Mouse (Mus musculus): Measurements from ENCODE around the gene Ppp3ca. TPM values are rescaled to one million over a fixed set of nuclear protein-coding genes. Genes with fewer than 3 reads are reported as not detected.

The Ppp3ca gene
- total and polyA plus RNA-seq, 3 experiments, result 63.4 to 143 (median 130) TPM

GRCm38 (mm10) chr3:136736773-136737298 is 66.9 kb downstream of the Ppp3ca start:
- peaks cover 26 to 68% of the 10 kb centered on the region in 2 experiments for H3K4me1 ChIP-seq (ENCODE audit: control insufficient read depth in 1 of 2, insufficient read depth in 2 of 2)
- no peaks in the 10 kb centered on the region for H3K9me3 ChIP-seq (replicated peaks; ENCODE audit: low read length)
- no peak overlapping the region for H3K27ac ChIP-seq (ENCODE audit: insufficient read depth, low read depth)
- DNase-seq (ENCODE audit: extremely low read depth), result no peak
- no peak overlapping the region for H3K9ac ChIP-seq (ENCODE audit: insufficient read depth, low read depth)
- H3K36me3 ChIP-seq (replicated peaks in 1 of 2; ENCODE audit: control insufficient read depth in 1 of 2, insufficient read depth in 1 of 2, low read length in 1 of 2), result peaks cover 0 to 21% of the 10 kb centered on the region in 2 experiments
- dilution Hi-C loops (cut with MboI; ENCODE audit: extremely low pct_ligation_motif_present, extremely low pct_unique_long_range_greater_than_20kb, low sequenced_read_pairs), result no loop called here
- H3K4me2 ChIP-seq (ENCODE audit: insufficient read depth, low read depth, poor library complexity, severe bottlenecking), result no peak overlapping the region
- in situ Hi-C loops (cut with MboI; ENCODE audit: low pct_ligation_motif_present, low pct_unique_long_range_greater_than_20kb, low sequenced_read_pairs), result no loop called here
- H3K79me2 ChIP-seq (replicated peaks; ENCODE audit: control insufficient read depth, extremely low read depth, insufficient read depth, poor library complexity, severe bottlenecking), result peaks cover 44% of the 10 kb centered on the region
- no peak overlapping the region for H3K4me3 ChIP-seq (replicated peaks in 1 of 3; ENCODE audit: low read depth in 2 of 3, low read length in 2 of 3, poor library complexity in 1 of 3)
- TF ChIP-seq MAZ (IDR thresholded peaks at IDR 0.05; ENCODE audit: low read depth, low read length), result no peak
- no peak for TF ChIP-seq NELFE (IDR thresholded peaks at IDR 0.05; ENCODE audit: low read depth, low read length)
- no peak for TF ChIP-seq NRF1 (IDR thresholded peaks at IDR 0.05; ENCODE audit: low read depth, low read length)
- TF ChIP-seq TBP (conservative IDR thresholded peaks at IDR 0.05; ENCODE audit: low read depth, low read length), result no peak
- no peak for TF ChIP-seq PAX5 (IDR thresholded peaks at IDR 0.05; ENCODE audit: low read length)
- TF ChIP-seq MYC (IDR thresholded peaks at IDR 0.05; ENCODE audit: low read depth, low read length), result no peak
- TF ChIP-seq USF1 (IDR thresholded peaks at IDR 0.05; ENCODE audit: low read depth, low read length), result no peak
- TF ChIP-seq ZNF384 (IDR thresholded peaks at IDR 0.05; ENCODE audit: low read depth, low read length), result no peak
- no peak for TF ChIP-seq MXI1 (IDR thresholded peaks at IDR 0.05; ENCODE audit: low read depth, low read length)
- no peak for TF ChIP-seq UBTF (IDR thresholded peaks at IDR 0.05; ENCODE audit: low read depth, low read length)
- no peaks in the 10 kb centered on the region for H3K27me3 ChIP-seq (replicated peaks)

- in situ Hi-C loops (cut with MboI; ENCODE audit: low pct_ligation_motif_present, low pct_unique_long_range_greater_than_20kb, low sequenced_read_pairs), result no loop called here
- H3K9me3 ChIP-seq (replicated peaks; ENCODE audit: low read length), result no peaks in the 10 kb centered on the region
- peaks cover 0 to 20% of the 10 kb centered on the region in 2 experiments for H3K36me3 ChIP-seq (replicated peaks in 1 of 2; ENCODE audit: control insufficient read depth in 1 of 2, insufficient read depth in 1 of 2, low read length in 1 of 2)
- TF ChIP-seq USF1 (IDR thresholded peaks at IDR 0.05; ENCODE audit: low read depth, low read length) (no peak), POLR2AphosphoS2 (IDR thresholded peaks at IDR 0.05; ENCODE audit: low read depth, low read length) (no peak), EP300 (IDR thresholded peaks at IDR 0.05; ENCODE audit: low read length) (no peak), ELF1 (IDR thresholded peaks at IDR 0.05; ENCODE audit: low read depth, low read length) (no peak), SIN3A (IDR thresholded peaks at IDR 0.05; ENCODE audit: low read length) (no peak), TBP (conservative IDR thresholded peaks at IDR 0.05; ENCODE audit: low read depth, low read length) (0 out of 2 replicates have a peak, but pooled peaks have one; percentile 21), SMC3 (IDR thresholded peaks at IDR 0.05; ENCODE audit: low read depth, low read length) (no peak), CHD2 (IDR thresholded peaks at IDR 0.05; ENCODE audit: low read length) (no peak), POLR2A (IDR thresholded peaks at IDR 0.05; ENCODE audit: low read depth, low read length) (no peak), CTCF (conservative IDR thresholded peaks at IDR 0.05 in 1 of 2, IDR thresholded peaks at IDR 0.05 in 1 of 2; ENCODE audit: low read depth in 2 of 2, low read length in 2 of 2) (no peak), ZMIZ1 (IDR thresholded peaks at IDR 0.05; ENCODE audit: low read depth, low read length) (no peak), ZNF384 (IDR thresholded peaks at IDR 0.05; ENCODE audit: low read depth, low read length) (peak; percentile 5; the same call in 1 of the 2 replicates), MAZ (IDR thresholded peaks at IDR 0.05; ENCODE audit: low read depth, low read length) (no peak), UBTF (IDR thresholded peaks at IDR 0.05; ENCODE audit: low read depth, low read length) (no peak)
- H3K27ac ChIP-seq (ENCODE audit: insufficient read depth, low read depth), result no peak overlapping the region
- H3K9ac ChIP-seq (ENCODE audit: insufficient read depth, low read depth), result 0 out of 2 replicates have a peak overlapping the region, but pooled peaks have one; percentile 17
- no peak overlapping the region for H3K4me3 ChIP-seq (replicated peaks in 1 of 3; ENCODE audit: low read depth in 2 of 3, low read length in 2 of 3, poor library complexity in 1 of 3)
- peaks cover 34% of the 10 kb centered on the region for H3K79me2 ChIP-seq (replicated peaks; ENCODE audit: control insufficient read depth, extremely low read depth, insufficient read depth, poor library complexity, severe bottlenecking)
- H3K4me2 ChIP-seq (ENCODE audit: insufficient read depth, low read depth, poor library complexity, severe bottlenecking), result peak overlapping the region; percentile 63
- dilution Hi-C loops (cut with MboI; ENCODE audit: extremely low pct_ligation_motif_present, extremely low pct_unique_long_range_greater_than_20kb, low sequenced_read_pairs), result no loop called here
- peaks cover 37 to 83% of the 10 kb centered on the region in 2 experiments for H3K4me1 ChIP-seq (ENCODE audit: control insufficient read depth in 1 of 2, insufficient read depth in 2 of 2)
- H3K27me3 ChIP-seq (replicated peaks), result no peaks in the 10 kb centered on the region
- DNase-seq (ENCODE audit: extremely low read depth), result no peak
Observed at GRCm38 (mm10) chr3:136738474-136738873, 68.5 kb downstream of the Ppp3ca start.

Measured in CH12.LX (cell line).